Mouse (Mus musculus): Measurements from ENCODE around the gene Arl5c. TPM values are rescaled to one million over a fixed set of nuclear protein-coding genes. Genes with fewer than 3 reads are reported as not detected.

Gene Arl5c
- polyA plus RNA-seq, 2 experiments, result 2.4 to 6.1 TPM

DNA sequence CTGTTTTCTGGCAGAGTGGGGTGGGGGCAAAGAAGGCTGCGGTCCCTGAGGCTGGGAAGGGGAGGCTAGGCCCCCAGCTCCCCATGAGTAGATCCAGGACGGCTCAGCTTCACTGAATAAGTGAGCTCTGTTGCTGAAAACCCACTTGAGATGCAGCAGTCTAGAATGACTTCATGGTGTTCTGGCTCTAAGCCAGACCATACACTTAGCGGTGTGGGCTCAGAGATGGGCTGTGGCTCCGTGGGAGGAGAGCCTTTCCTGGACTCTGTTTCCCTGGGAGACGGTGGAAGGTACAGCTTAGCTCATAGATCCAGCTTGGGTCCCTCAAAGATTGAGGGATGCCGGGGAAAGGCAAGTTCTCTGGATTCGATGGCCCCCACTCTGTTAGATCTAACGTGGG lies 8.2 kb upstream of the Arl5c start:
- WGBS, result 65% methylated on average over 8 of the region's 8 CpGs
- TF ChIP-seq POLR2A (IDR thresholded peaks at IDR 0.05; ENCODE audit: borderline replicate concordance, extremely low read depth, insufficient read depth, insufficient read length), result no peak
- peaks cover 15% of the 10 kb centered on the region; the same call in 1 of the 2 replicates for H3K4me1 ChIP-seq (ENCODE audit: control insufficient read depth, insufficient read depth, low read length)

GRCm38 (mm10) chr11:98003171-98003671 lies 7.2 kb upstream of the Arl5c start:
- Histone ChIP-seq H3K9me3 (ENCODE audit: control insufficient read depth, low read length) (no peaks in the 10 kb centered on the region), H3K4me1 (ENCODE audit: control insufficient read depth, insufficient read depth, low read length) (peaks cover 15% of the 10 kb centered on the region; the same call in 1 of the 2 replicates), H3K27me3 (ENCODE audit: control insufficient read depth, insufficient read depth, low read length) (peaks cover 8% of the 10 kb centered on the region; the same call in 1 of the 2 replicates), H3K27ac (replicated peaks; ENCODE audit: low read depth, low read length) (no peak overlapping the region), H3K4me3 (replicated peaks; ENCODE audit: low read length) (no peak overlapping the region), H3K36me3 (ENCODE audit: control insufficient read depth, insufficient read depth, low read length) (peaks cover 45% of the 10 kb centered on the region), H3K4me2 (replicated peaks; ENCODE audit: low read depth, low read length, severe bottlenecking) (peak overlapping the region; percentile 20; the same call in 1 of the 2 replicates), H3K9ac (ENCODE audit: low read depth, low read length, severe bottlenecking) (no peak overlapping the region)
- no peak for ATAC-seq (ENCODE audit: low FRiP score, low read depth)
- no peak for DNase-seq (ENCODE audit: low spot score)
- 29% methylated on average over 17 of the region's 17 CpGs for WGBS
- no peak for TF ChIP-seq POLR2A (IDR thresholded peaks at IDR 0.05; ENCODE audit: borderline replicate concordance, extremely low read depth, insufficient read depth, insufficient read length)

More for the DNA sequence above, 8.2 kb upstream of the Arl5c start:
- Histone ChIP-seq H3K9ac (ENCODE audit: low read depth, low read length, severe bottlenecking) (no peak overlapping the region), H3K27me3 (ENCODE audit: control insufficient read depth, insufficient read depth, low read length) (peaks cover 8% of the 10 kb centered on the region; the same call in 1 of the 2 replicates), H3K36me3 (ENCODE audit: control insufficient read depth, insufficient read depth, low read length) (peaks cover 52% of the 10 kb centered on the region), H3K4me3 (replicated peaks; ENCODE audit: low read length) (no peak overlapping the region), H3K4me2 (replicated peaks; ENCODE audit: low read depth, low read length, severe bottlenecking) (0 out of 2 replicates have a peak overlapping the region, but pooled peaks have one; percentile 0), H3K27ac (replicated peaks; ENCODE audit: low read depth, low read length) (no peak overlapping the region), H3K9me3 (ENCODE audit: control insufficient read depth, low read length) (no peaks in the 10 kb centered on the region)
- peak; percentile 62 for DNase-seq (ENCODE audit: low spot score)
- no peak for ATAC-seq (ENCODE audit: low FRiP score, low read depth)

- DNase-seq (ENCODE audit: low spot score) (peak; percentile 70), ATAC-seq (ENCODE audit: low FRiP score, low read depth) (no peak)
- H3K9me3 ChIP-seq (ENCODE audit: control insufficient read depth, low read length), result no peaks in the 10 kb centered on the region
- H3K4me2 ChIP-seq (replicated peaks; ENCODE audit: low read depth, low read length, severe bottlenecking), result peak overlapping the region; percentile 20; the same call in 1 of the 2 replicates
- H3K27me3 ChIP-seq (ENCODE audit: control insufficient read depth, insufficient read depth, low read length), result peaks cover 8% of the 10 kb centered on the region; the same call in 1 of the 2 replicates
- TF ChIP-seq POLR2A (IDR thresholded peaks at IDR 0.05; ENCODE audit: borderline replicate concordance, extremely low read depth, insufficient read depth, insufficient read length), result no peak
- no peak overlapping the region for H3K9ac ChIP-seq (ENCODE audit: low read depth, low read length, severe bottlenecking)
- H3K36me3 ChIP-seq (ENCODE audit: control insufficient read depth, insufficient read depth, low read length), result peaks cover 39% of the 10 kb centered on the region
- 18% methylated on average over 12 of the region's 12 CpGs for WGBS
- peaks cover 15% of the 10 kb centered on the region; the same call in 1 of the 2 replicates for H3K4me1 ChIP-seq (ENCODE audit: control insufficient read depth, insufficient read depth, low read length)
- H3K4me3 ChIP-seq (replicated peaks; ENCODE audit: low read length), result no peak overlapping the region
- H3K27ac ChIP-seq (replicated peaks; ENCODE audit: low read depth, low read length), result no peak overlapping the region
Observed at GRCm38 (mm10) chr11:98002627-98003026, 6.6 kb upstream of the Arl5c start.

DNA sequence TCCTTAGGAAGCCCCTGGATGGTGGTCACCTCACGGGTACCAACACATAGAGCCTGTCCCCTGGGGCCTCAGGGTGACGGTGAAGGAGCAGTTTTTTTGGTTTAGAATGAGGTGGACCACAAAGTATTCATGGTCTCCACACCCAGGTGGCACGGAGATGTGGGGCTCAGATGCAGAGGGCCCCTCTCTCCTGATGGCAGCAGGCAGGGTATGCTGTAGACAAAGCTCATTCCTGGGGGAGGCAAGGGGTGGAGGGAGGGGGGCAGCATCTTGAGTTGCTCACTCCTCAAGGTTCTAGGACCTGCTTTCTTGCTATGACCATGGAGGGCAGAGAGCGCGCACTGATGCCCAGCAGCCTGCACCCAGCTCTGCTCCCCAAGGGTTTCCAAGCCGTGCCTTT lies 6.0 kb upstream of the Arl5c start:
- no peak for TF ChIP-seq POLR2A (IDR thresholded peaks at IDR 0.05; ENCODE audit: borderline replicate concordance, extremely low read depth, insufficient read depth, insufficient read length)
- H3K27ac ChIP-seq (replicated peaks; ENCODE audit: low read depth, low read length), result no peak overlapping the region

GRCm38 (mm10) chr11:98001351-98001824 lies 5.4 kb upstream of the Arl5c start:
- no peak for DNase-seq (ENCODE audit: low spot score)
- no peak overlapping the region for H3K4me2 ChIP-seq (replicated peaks; ENCODE audit: low read depth, low read length, severe bottlenecking)
- H3K4me3 ChIP-seq (replicated peaks; ENCODE audit: low read length), result no peak overlapping the region
- peaks cover 15% of the 10 kb centered on the region; the same call in 1 of the 2 replicates for H3K4me1 ChIP-seq (ENCODE audit: control insufficient read depth, insufficient read depth, low read length)
- H3K27me3 ChIP-seq (ENCODE audit: control insufficient read depth, insufficient read depth, low read length), result peaks cover 8% of the 10 kb centered on the region; the same call in 1 of the 2 replicates
- WGBS, result 26% methylated on average over 11 of the region's 11 CpGs
- TF ChIP-seq POLR2A (IDR thresholded peaks at IDR 0.05; ENCODE audit: borderline replicate concordance, extremely low read depth, insufficient read depth, insufficient read length), result no peak
- H3K9ac ChIP-seq (ENCODE audit: low read depth, low read length, severe bottlenecking), result no peak overlapping the region
- H3K27ac ChIP-seq (replicated peaks; ENCODE audit: low read depth, low read length), result no peak overlapping the region
- peaks cover 29% of the 10 kb centered on the region for H3K36me3 ChIP-seq (ENCODE audit: control insufficient read depth, insufficient read depth, low read length)
- no peaks in the 10 kb centered on the region for H3K9me3 ChIP-seq (ENCODE audit: control insufficient read depth, low read length)
- ATAC-seq (ENCODE audit: low FRiP score, low read depth), result no peak

More for the DNA sequence above, 6.0 kb upstream of the Arl5c start:
- Histone ChIP-seq H3K27me3 (ENCODE audit: control insufficient read depth, insufficient read depth, low read length) (peaks cover 8% of the 10 kb centered on the region; the same call in 1 of the 2 replicates), H3K9me3 (ENCODE audit: control insufficient read depth, low read length) (no peaks in the 10 kb centered on the region), H3K4me3 (replicated peaks; ENCODE audit: low read length) (no peak overlapping the region), H3K4me2 (replicated peaks; ENCODE audit: low read depth, low read length, severe bottlenecking) (no peak overlapping the region), H3K9ac (ENCODE audit: low read depth, low read length, severe bottlenecking) (no peak overlapping the region), H3K4me1 (ENCODE audit: control insufficient read depth, insufficient read depth, low read length) (peaks cover 15% of the 10 kb centered on the region; the same call in 1 of the 2 replicates), H3K36me3 (ENCODE audit: control insufficient read depth, insufficient read depth, low read length) (peaks cover 33% of the 10 kb centered on the region)
- 52% methylated on average over 6 of the region's 6 CpGs for WGBS
- no peak for DNase-seq (ENCODE audit: low spot score)
- ATAC-seq (ENCODE audit: low FRiP score, low read depth), result no peak
